Mouse (Mus musculus): ENCODE data around the gene Pde11a. TPM values are rescaled to one million over a fixed set of nuclear protein-coding genes. Genes with fewer than 3 reads are reported as not detected.

Pde11a gene
- polyA plus RNA-seq, 1 experiment = 0.30 TPM

GRCm38 (mm10) chr2:76073079-76073478 is 265.5 kb downstream of the Pde11a start:
- TF ChIP-seq POLR2A (IDR thresholded peaks at IDR 0.05; ENCODE audit: low read depth, low read length) = no peak
- TF ChIP-seq CTCF (IDR thresholded peaks at IDR 0.05; ENCODE audit: extremely low read depth, insufficient read length, insufficient replicate concordance, low read depth, low read length) = no peak

GRCm38 (mm10) chr2:76070432-76071306 is 267.9 kb downstream of the Pde11a start:
- TF ChIP-seq POLR2A (IDR thresholded peaks at IDR 0.05; ENCODE audit: low read depth, low read length) = no peak
- TF ChIP-seq CTCF (IDR thresholded peaks at IDR 0.05; ENCODE audit: extremely low read depth, insufficient read length, insufficient replicate concordance, low read depth, low read length) = peak; percentile 61; the same call in 1 of the 2 replicates
- WGBS = 2% methylated on average over 19 of the region's 19 CpGs
- Histone ChIP-seq H3K36me3 (ENCODE audit: control insufficient read depth, insufficient read depth, low read length) (no peaks in the 10 kb centered on the region), H3K27ac (ENCODE audit: insufficient read depth, low read depth, low read length) (no peak overlapping the region), H3K4me1 (ENCODE audit: control insufficient read depth, insufficient read depth, insufficient read length, low read length) (no peaks in the 10 kb centered on the region), H3K27me3 (ENCODE audit: control insufficient read depth, insufficient read depth, low read length) (no peaks in the 10 kb centered on the region), H3K4me3 (ENCODE audit: low read depth, low read length) (peak overlapping the region; percentile 41)

More at GRCm38 (mm10) chr2:76073079-76073478, 265.5 kb downstream of the Pde11a start:
- Histone ChIP-seq H3K27me3 (ENCODE audit: control insufficient read depth, insufficient read depth, low read length) (no peaks in the 10 kb centered on the region), H3K4me1 (ENCODE audit: control insufficient read depth, insufficient read depth, insufficient read length, low read length) (no peaks in the 10 kb centered on the region), H3K4me3 (ENCODE audit: low read depth, low read length) (no peak overlapping the region), H3K27ac (ENCODE audit: insufficient read depth, low read depth, low read length) (no peak overlapping the region), H3K36me3 (ENCODE audit: control insufficient read depth, insufficient read depth, low read length) (no peaks in the 10 kb centered on the region)
- 58% methylated on average over 6 of the region's 6 CpGs for WGBS

GRCm38 (mm10) chr2:76069238-76069637 is 269.3 kb downstream of the Pde11a start:
- H3K36me3 ChIP-seq (ENCODE audit: control insufficient read depth, insufficient read depth, low read length) = no peaks in the 10 kb centered on the region
- no peak overlapping the region for H3K4me3 ChIP-seq (ENCODE audit: low read depth, low read length)
- no peak for TF ChIP-seq CTCF (IDR thresholded peaks at IDR 0.05; ENCODE audit: extremely low read depth, insufficient read length, insufficient replicate concordance, low read depth, low read length)
- TF ChIP-seq POLR2A (IDR thresholded peaks at IDR 0.05; ENCODE audit: low read depth, low read length) = no peak
- no peaks in the 10 kb centered on the region; the same call in 1 of the 2 replicates for H3K4me1 ChIP-seq (ENCODE audit: control insufficient read depth, insufficient read depth, insufficient read length, low read length)
- no peak overlapping the region for H3K27ac ChIP-seq (ENCODE audit: insufficient read depth, low read depth, low read length)
- WGBS = 23% methylated on average over 13 of the region's 13 CpGs
- H3K27me3 ChIP-seq (ENCODE audit: control insufficient read depth, insufficient read depth, low read length) = no peaks in the 10 kb centered on the region

- Histone ChIP-seq H3K27me3 (ENCODE audit: control insufficient read depth, insufficient read depth, low read length) (no peaks in the 10 kb centered on the region), H3K27ac (ENCODE audit: insufficient read depth, low read depth, low read length) (no peak overlapping the region), H3K4me3 (ENCODE audit: low read depth, low read length) (no peak overlapping the region), H3K36me3 (ENCODE audit: control insufficient read depth, insufficient read depth, low read length) (no peaks in the 10 kb centered on the region), H3K4me1 (ENCODE audit: control insufficient read depth, insufficient read depth, insufficient read length, low read length) (no peaks in the 10 kb centered on the region; the same call in 1 of the 2 replicates)
- 88% methylated on average over 10 of the region's 10 CpGs for WGBS
- TF ChIP-seq POLR2A (IDR thresholded peaks at IDR 0.05; ENCODE audit: low read depth, low read length) (no peak), CTCF (IDR thresholded peaks at IDR 0.05; ENCODE audit: extremely low read depth, insufficient read length, insufficient replicate concordance, low read depth, low read length) (no peak)
Measured at GRCm38 (mm10) chr2:76068155-76068554, 270.4 kb downstream of the Pde11a start.

GRCm38 (mm10) chr2:76067144-76067543 is 271.4 kb downstream of the Pde11a start:
- H3K4me1 ChIP-seq (ENCODE audit: control insufficient read depth, insufficient read depth, insufficient read length, low read length) = no peaks in the 10 kb centered on the region; the same call in 1 of the 2 replicates
- no peaks in the 10 kb centered on the region for H3K27me3 ChIP-seq (ENCODE audit: control insufficient read depth, insufficient read depth, low read length)
- 56% methylated on average over 4 of the region's 4 CpGs for WGBS
- no peaks in the 10 kb centered on the region for H3K36me3 ChIP-seq (ENCODE audit: control insufficient read depth, insufficient read depth, low read length)
- H3K27ac ChIP-seq (ENCODE audit: insufficient read depth, low read depth, low read length) = no peak overlapping the region
- TF ChIP-seq POLR2A (IDR thresholded peaks at IDR 0.05; ENCODE audit: low read depth, low read length) = no peak
- TF ChIP-seq CTCF (IDR thresholded peaks at IDR 0.05; ENCODE audit: extremely low read depth, insufficient read length, insufficient replicate concordance, low read depth, low read length) = no peak
- H3K4me3 ChIP-seq (ENCODE audit: low read depth, low read length) = no peak overlapping the region

GRCm38 (mm10) chr2:76065292-76065691 is 273.3 kb downstream of the Pde11a start:
- no peak overlapping the region for H3K4me3 ChIP-seq (ENCODE audit: low read depth, low read length)
- WGBS = 30% methylated on average over 7 of the region's 7 CpGs
- TF ChIP-seq POLR2A (IDR thresholded peaks at IDR 0.05; ENCODE audit: low read depth, low read length) = no peak
- TF ChIP-seq CTCF (IDR thresholded peaks at IDR 0.05; ENCODE audit: extremely low read depth, insufficient read length, insufficient replicate concordance, low read depth, low read length) = no peak
- H3K27ac ChIP-seq (ENCODE audit: insufficient read depth, low read depth, low read length) = no peak overlapping the region
- no peaks in the 10 kb centered on the region for H3K36me3 ChIP-seq (ENCODE audit: control insufficient read depth, insufficient read depth, low read length)
- H3K27me3 ChIP-seq (ENCODE audit: control insufficient read depth, insufficient read depth, low read length) = no peaks in the 10 kb centered on the region
- no peaks in the 10 kb centered on the region; the same call in 1 of the 2 replicates for H3K4me1 ChIP-seq (ENCODE audit: control insufficient read depth, insufficient read depth, insufficient read length, low read length)

- no peaks in the 10 kb centered on the region for H3K36me3 ChIP-seq (ENCODE audit: control insufficient read depth, insufficient read depth, low read length)
Measured at GRCm38 (mm10) chr2:76064078-76064477, 274.5 kb downstream of the Pde11a start.

More at GRCm38 (mm10) chr2:76064078-76064477, 274.5 kb downstream of the Pde11a start:
- H3K4me1 ChIP-seq (ENCODE audit: control insufficient read depth, insufficient read depth, insufficient read length, low read length) = no peaks in the 10 kb centered on the region; the same call in 1 of the 2 replicates
- TF ChIP-seq CTCF (IDR thresholded peaks at IDR 0.05; ENCODE audit: extremely low read depth, insufficient read length, insufficient replicate concordance, low read depth, low read length) (no peak), POLR2A (IDR thresholded peaks at IDR 0.05; ENCODE audit: low read depth, low read length) (no peak)
- H3K27ac ChIP-seq (ENCODE audit: insufficient read depth, low read depth, low read length) = no peak overlapping the region
- H3K27me3 ChIP-seq (ENCODE audit: control insufficient read depth, insufficient read depth, low read length) = no peaks in the 10 kb centered on the region
- H3K4me3 ChIP-seq (ENCODE audit: low read depth, low read length) = no peak overlapping the region
- WGBS = 72% methylated on average over 5 of the region's 5 CpGs

Measured in small intestine, adult 2 months (tissue).